Mouse (Mus musculus): ENCODE results near the gene Gm36245. TPM values are rescaled to one million over a fixed set of nuclear protein-coding genes. Genes with fewer than 3 reads are reported as not detected.
"Not testable (repeated sequence)": the region's sequence is repeated elsewhere in the genome, so short reads cannot be mapped to it uniquely, and the experiment has no call there.

Gene Gm36245
- polyA plus RNA-seq, 1 experiment from 2014 or later = not detected

- H3K27ac ChIP-seq (ENCODE audit: low read depth, low read length) = no peak overlapping the region
- no peak overlapping the region for H3K4me2 ChIP-seq
- H3K36me3 ChIP-seq (ENCODE audit: control insufficient read depth, insufficient read depth, low read length) = no peaks in the 10 kb centered on the region
- H3K4me1 ChIP-seq (ENCODE audit: control insufficient read depth, insufficient read depth, low read length) = no peaks in the 10 kb centered on the region
- H3K9me3 ChIP-seq (replicated peaks; ENCODE audit: control insufficient read depth, low read length) = no peaks in the 10 kb centered on the region
- no peak overlapping the region for H3K9ac ChIP-seq (ENCODE audit: low read depth, low read length)
- ATAC-seq (replicated peaks; ENCODE audit: insufficient number of reproducible peaks, low FRiP score, low TSS enrichment) = no peak
- no peak overlapping the region for H3K4me3 ChIP-seq (ENCODE audit: low read depth, low read length)
- no peaks in the 10 kb centered on the region for H3K27me3 ChIP-seq (ENCODE audit: control insufficient read depth, insufficient read depth, low read length)
- WGBS (ENCODE audit: insufficient replicate concordance) = 63% methylated on average over 1 of the region's 1 CpGs
Measured at GRCm38 (mm10) chr15:77593557-77593956, 5.5 kb upstream of the Gm36245 start.

GRCm38 (mm10) chr15:77595961-77596360 is 3.1 kb upstream of the Gm36245 start, which contains the start of gene Apol10b:
Apol10b (minus strand) TSS chr15:77596125.
- Histone ChIP-seq H3K27me3 (ENCODE audit: control insufficient read depth, insufficient read depth, low read length) (no peaks in the 10 kb centered on the region), H3K4me1 (ENCODE audit: control insufficient read depth, insufficient read depth, low read length) (no peaks in the 10 kb centered on the region), H3K27ac (ENCODE audit: low read depth, low read length) (no peak within 1 kb of the TSS), H3K36me3 (ENCODE audit: control insufficient read depth, insufficient read depth, low read length) (no peaks in the 10 kb centered on the region), H3K4me2 (no peak within 1 kb of the TSS), H3K4me3 (ENCODE audit: low read depth, low read length) (no peak within 1 kb of the TSS), H3K9ac (ENCODE audit: low read depth, low read length) (no peak within 1 kb of the TSS), H3K9me3 (replicated peaks; ENCODE audit: control insufficient read depth, low read length) (no peaks in the 10 kb centered on the region)
- no peak for ATAC-seq (replicated peaks; ENCODE audit: insufficient number of reproducible peaks, low FRiP score, low TSS enrichment)
- 55% methylated on average over 5 of the region's 5 CpGs for WGBS (ENCODE audit: insufficient replicate concordance)

GRCm38 (mm10) chr15:77598429-77598828 is 629 bp upstream of the Gm36245 start:
- 49% methylated on average over 3 of the region's 3 CpGs for WGBS (ENCODE audit: insufficient replicate concordance)
- Histone ChIP-seq H3K4me3 (ENCODE audit: low read depth, low read length) (no peak overlapping the region), H3K9ac (ENCODE audit: low read depth, low read length) (no peak overlapping the region), H3K4me1 (ENCODE audit: control insufficient read depth, insufficient read depth, low read length) (no peaks in the 10 kb centered on the region), H3K4me2 (no peak overlapping the region), H3K9me3 (replicated peaks; ENCODE audit: control insufficient read depth, low read length) (no peaks in the 10 kb centered on the region), H3K36me3 (ENCODE audit: control insufficient read depth, insufficient read depth, low read length) (no peaks in the 10 kb centered on the region), H3K27me3 (ENCODE audit: control insufficient read depth, insufficient read depth, low read length) (no peaks in the 10 kb centered on the region), H3K27ac (ENCODE audit: low read depth, low read length) (no peak overlapping the region)
- no peak for ATAC-seq (replicated peaks; ENCODE audit: insufficient number of reproducible peaks, low FRiP score, low TSS enrichment)

- H3K4me2 ChIP-seq = no peak overlapping the region
- no peak for ATAC-seq (replicated peaks; ENCODE audit: insufficient number of reproducible peaks, low FRiP score, low TSS enrichment)
- H3K9me3 ChIP-seq (replicated peaks; ENCODE audit: control insufficient read depth, low read length) = no peaks in the 10 kb centered on the region
- no peaks in the 10 kb centered on the region for H3K4me1 ChIP-seq (ENCODE audit: control insufficient read depth, insufficient read depth, low read length)
- H3K27ac ChIP-seq (ENCODE audit: low read depth, low read length) = no peak overlapping the region
- H3K9ac ChIP-seq (ENCODE audit: low read depth, low read length) = no peak overlapping the region
- H3K36me3 ChIP-seq (ENCODE audit: control insufficient read depth, insufficient read depth, low read length) = no peaks in the 10 kb centered on the region
- no peak overlapping the region for H3K4me3 ChIP-seq (ENCODE audit: low read depth, low read length)
- H3K27me3 ChIP-seq (ENCODE audit: control insufficient read depth, insufficient read depth, low read length) = no peaks in the 10 kb centered on the region
- WGBS (ENCODE audit: insufficient replicate concordance) = 90% methylated on average over 3 of the region's 3 CpGs
Measured at GRCm38 (mm10) chr15:77606069-77606468, 7.0 kb downstream of the Gm36245 start.

GRCm38 (mm10) chr15:77624710-77625109 is 25.7 kb downstream of the Gm36245 start:
- H3K9me3 ChIP-seq (replicated peaks; ENCODE audit: control insufficient read depth, low read length) = no peaks in the 10 kb centered on the region
- no peaks in the 10 kb centered on the region for H3K4me1 ChIP-seq (ENCODE audit: control insufficient read depth, insufficient read depth, low read length)
- H3K36me3 ChIP-seq (ENCODE audit: control insufficient read depth, insufficient read depth, low read length) = no peaks in the 10 kb centered on the region
- H3K4me3 ChIP-seq (ENCODE audit: low read depth, low read length) = no peak overlapping the region
- H3K9ac ChIP-seq (ENCODE audit: low read depth, low read length) = no peak overlapping the region
- no peaks in the 10 kb centered on the region for H3K27me3 ChIP-seq (ENCODE audit: control insufficient read depth, insufficient read depth, low read length)
- no peak overlapping the region for H3K4me2 ChIP-seq
- ATAC-seq (replicated peaks; ENCODE audit: insufficient number of reproducible peaks, low FRiP score, low TSS enrichment) = no peak
- WGBS (ENCODE audit: insufficient replicate concordance) = 67% methylated on average over 1 of the region's 1 CpGs
- no peak overlapping the region for H3K27ac ChIP-seq (ENCODE audit: low read depth, low read length)

- H3K27me3 ChIP-seq (ENCODE audit: control insufficient read depth, insufficient read depth, low read length); H3K9ac ChIP-seq (ENCODE audit: low read depth, low read length); H3K4me2 ChIP-seq; H3K36me3 ChIP-seq (ENCODE audit: control insufficient read depth, insufficient read depth, low read length); ATAC-seq (replicated peaks; ENCODE audit: insufficient number of reproducible peaks, low FRiP score, low TSS enrichment); H3K27ac ChIP-seq (ENCODE audit: low read depth, low read length); H3K9me3 ChIP-seq (replicated peaks; ENCODE audit: control insufficient read depth, low read length); H3K4me3 ChIP-seq (ENCODE audit: low read depth, low read length); H3K4me1 ChIP-seq (ENCODE audit: control insufficient read depth, insufficient read depth, low read length): not testable (repeated sequence)
- WGBS (ENCODE audit: insufficient replicate concordance) = 73% methylated on average over 4 of the region's 4 CpGs
Measured at GRCm38 (mm10) chr15:77626471-77626870, 27.4 kb downstream of the Gm36245 start.

GRCm38 (mm10) chr15:77628647-77629046 is 29.6 kb downstream of the Gm36245 start:
- not testable (repeated sequence) for H3K27me3 ChIP-seq (ENCODE audit: control insufficient read depth, insufficient read depth, low read length); H3K9ac ChIP-seq (ENCODE audit: low read depth, low read length); ATAC-seq (replicated peaks; ENCODE audit: insufficient number of reproducible peaks, low FRiP score, low TSS enrichment); H3K4me2 ChIP-seq; H3K9me3 ChIP-seq (replicated peaks; ENCODE audit: control insufficient read depth, low read length); H3K36me3 ChIP-seq (ENCODE audit: control insufficient read depth, insufficient read depth, low read length); H3K4me1 ChIP-seq (ENCODE audit: control insufficient read depth, insufficient read depth, low read length); H3K4me3 ChIP-seq (ENCODE audit: low read depth, low read length); H3K27ac ChIP-seq (ENCODE audit: low read depth, low read length)
- 45% methylated on average over 9 of the region's 9 CpGs for WGBS (ENCODE audit: insufficient replicate concordance)

- H3K36me3 ChIP-seq (ENCODE audit: control insufficient read depth, insufficient read depth, low read length); H3K4me1 ChIP-seq (ENCODE audit: control insufficient read depth, insufficient read depth, low read length); ATAC-seq (replicated peaks; ENCODE audit: insufficient number of reproducible peaks, low FRiP score, low TSS enrichment); H3K4me2 ChIP-seq; H3K27ac ChIP-seq (ENCODE audit: low read depth, low read length); H3K9ac ChIP-seq (ENCODE audit: low read depth, low read length); H3K27me3 ChIP-seq (ENCODE audit: control insufficient read depth, insufficient read depth, low read length); H3K4me3 ChIP-seq (ENCODE audit: low read depth, low read length); H3K9me3 ChIP-seq (replicated peaks; ENCODE audit: control insufficient read depth, low read length): not testable (repeated sequence)
- WGBS (ENCODE audit: insufficient replicate concordance) = 58% methylated on average over 3 of the region's 3 CpGs
Measured at GRCm38 (mm10) chr15:77629822-77630221, 30.8 kb downstream of the Gm36245 start.

- WGBS (ENCODE audit: insufficient replicate concordance) = 71% methylated on average over 2 of the region's 2 CpGs
Measured at GRCm38 (mm10) chr15:77643176-77643575, 44.1 kb downstream of the Gm36245 start, which contains the start of gene Apol11b. Apol11b (minus strand) TSS chr15:77643286.

More at GRCm38 (mm10) chr15:77643176-77643575, 44.1 kb downstream of the Gm36245 start, which contains the start of gene Apol11b:
- H3K9me3 ChIP-seq (replicated peaks; ENCODE audit: control insufficient read depth, low read length); H3K9ac ChIP-seq (ENCODE audit: low read depth, low read length); H3K27ac ChIP-seq (ENCODE audit: low read depth, low read length); H3K4me2 ChIP-seq; H3K4me1 ChIP-seq (ENCODE audit: control insufficient read depth, insufficient read depth, low read length); H3K36me3 ChIP-seq (ENCODE audit: control insufficient read depth, insufficient read depth, low read length); H3K27me3 ChIP-seq (ENCODE audit: control insufficient read depth, insufficient read depth, low read length); H3K4me3 ChIP-seq (ENCODE audit: low read depth, low read length); ATAC-seq (replicated peaks; ENCODE audit: insufficient number of reproducible peaks, low FRiP score, low TSS enrichment): not testable (repeated sequence)
